Mouse (Mus musculus) myocyte (in vitro differentiated cells): ENCODE measurements around the gene Cgas. TPM values are rescaled to one million over a fixed set of nuclear protein-coding genes. Genes with fewer than 3 reads are reported as not detected.

Source experiments
- H3K27me3 ChIP-seq: one replicate; pipeline ENCODE4 v1.6.1; 2011; ENCODE audit not compliant: control insufficient read depth, insufficient read depth, insufficient read length
- H3K36me3 ChIP-seq: one replicate; pipeline ENCODE4 v1.6.1; 2011; ENCODE audit not compliant: control insufficient read depth, insufficient read depth
- H3K4me2 ChIP-seq: one replicate; pipeline ENCODE4 v1.6.1; 2011; ENCODE audit warnings: low read depth, control low read depth
- H3K4me3 ChIP-seq: one replicate; pipeline ENCODE4 v1.5.1; 2011; ENCODE audit warnings: mild to moderate bottlenecking, control low read depth, moderate library complexity
- H3K79me2 ChIP-seq: one replicate; pipeline ENCODE4 v1.6.1; 2011; ENCODE audit not compliant: control insufficient read depth, insufficient read depth
- H3ac ChIP-seq: one replicate; pipeline ENCODE4 v1.6.1; 2011; ENCODE audit not compliant: control insufficient read depth, insufficient read length
- CEBPB ChIP-seq: IDR thresholded peaks from 2 replicates; pipeline ENCODE4 v1.6.1; 2011; ENCODE audit warnings: mild to moderate bottlenecking, moderate library complexity; ENCODE audit not compliant: poor library complexity, insufficient read depth, severe bottlenecking
- E2F4 ChIP-seq: IDR thresholded peaks from one replicate; pipeline ENCODE4 v1.6.1; 2011; ENCODE audit warnings: mild to moderate bottlenecking, control low read depth, moderate library complexity; ENCODE audit not compliant: insufficient read depth
- MAX ChIP-seq: IDR thresholded peaks from one replicate; pipeline ENCODE4 v1.6.1; 2011; ENCODE audit warnings: low read depth, mild to moderate bottlenecking, control low read depth
- MYOD1 ChIP-seq, 3 experiments: IDR thresholded peaks; one replicate each; pipeline ENCODE4 v1.6.1; 2011; ENCODE audit warnings: control low read depth in 2 of 3, low read depth in 2 of 3, mild to moderate bottlenecking in 2 of 3, moderate library complexity in 1 of 3; ENCODE audit not compliant: insufficient read length in 2 of 3, control insufficient read depth in 1 of 3
- MYOG ChIP-seq, 3 experiments: IDR thresholded peaks; one replicate each; pipeline ENCODE4 v1.6.1; 2011; ENCODE audit warnings: control low read depth in 2 of 3, low read depth in 2 of 3, mild to moderate bottlenecking in 2 of 3; ENCODE audit not compliant: insufficient read length in 2 of 3, control insufficient read depth in 1 of 3, insufficient read depth in 1 of 3
- POLR2A ChIP-seq: IDR thresholded peaks from one replicate; pipeline ENCODE4 v1.6.1; 2011; ENCODE audit warnings: low read depth, mild to moderate bottlenecking, control low read depth, moderate library complexity; ENCODE audit not compliant: insufficient read length
- POLR2AphosphoS2 ChIP-seq: IDR thresholded peaks from one replicate; pipeline ENCODE4 v1.6.1; 2011; ENCODE audit warnings: low read depth, control low read depth; ENCODE audit not compliant: insufficient read length
- REST ChIP-seq: IDR thresholded peaks from one replicate; pipeline ENCODE4 v1.6.1; 2011; ENCODE audit warnings: mild to moderate bottlenecking, control low read depth, moderate library complexity; ENCODE audit not compliant: insufficient read depth, insufficient read length
- SRF ChIP-seq: IDR thresholded peaks from one replicate; pipeline ENCODE4 v1.6.1; 2011; ENCODE audit warnings: low read depth; ENCODE audit not compliant: control insufficient read depth, insufficient read length
- TCF12 ChIP-seq: IDR thresholded peaks from one replicate; pipeline ENCODE4 v1.6.1; 2011; ENCODE audit warnings: mild to moderate bottlenecking, control low read depth; ENCODE audit not compliant: poor library complexity, insufficient read depth, severe bottlenecking
- TCF3 ChIP-seq: IDR thresholded peaks from one replicate; pipeline ENCODE4 v1.6.1; 2011; ENCODE audit warnings: low read depth, control low read depth; ENCODE audit not compliant: insufficient read length
- USF1 ChIP-seq: IDR thresholded peaks from one replicate; pipeline ENCODE4 v1.6.1; 2011; ENCODE audit warnings: low read depth, mild to moderate bottlenecking, control low read depth, moderate library complexity
- polyA plus RNA-seq: library from polyadenylated mRNA; unstranded; fragments of >200 nt; fragmentation: generic; extraction: Trizol; gene quantifications from one replicate; pipeline ENCODE4 v1.2.1, GENCODE M21; 2012; ENCODE audit warnings: missing spikeins

The Cgas gene
- polyA plus RNA-seq, 1 experiment, result 0.56 TPM

GRCm38 (mm10) chr9:78428870-78429432 is 14.1 kb downstream of the Cgas start:
- TF ChIP-seq TCF3, result no peak
- no peak for TF ChIP-seq SRF
- no peak for TF ChIP-seq E2F4
- TF ChIP-seq REST, result no peak
- no peak for TF ChIP-seq TCF12
- no peak for TF ChIP-seq POLR2A
- TF ChIP-seq USF1, result no peak
- no peak for TF ChIP-seq MAX
- TF ChIP-seq CEBPB, result no peak
- TF ChIP-seq MYOD1 (IDR thresholded peaks at IDR 0.05; ENCODE audit: control insufficient read depth in 1 of 3, insufficient read length in 2 of 3, low read depth in 2 of 3), result no peak
- no peak for TF ChIP-seq POLR2AphosphoS2
- no peak for TF ChIP-seq MYOG (IDR thresholded peaks at IDR 0.05; ENCODE audit: control insufficient read depth in 1 of 3, insufficient read depth in 1 of 3, insufficient read length in 2 of 3, low read depth in 2 of 3)
- H3K4me3 ChIP-seq, result no peak overlapping the region

DNA sequence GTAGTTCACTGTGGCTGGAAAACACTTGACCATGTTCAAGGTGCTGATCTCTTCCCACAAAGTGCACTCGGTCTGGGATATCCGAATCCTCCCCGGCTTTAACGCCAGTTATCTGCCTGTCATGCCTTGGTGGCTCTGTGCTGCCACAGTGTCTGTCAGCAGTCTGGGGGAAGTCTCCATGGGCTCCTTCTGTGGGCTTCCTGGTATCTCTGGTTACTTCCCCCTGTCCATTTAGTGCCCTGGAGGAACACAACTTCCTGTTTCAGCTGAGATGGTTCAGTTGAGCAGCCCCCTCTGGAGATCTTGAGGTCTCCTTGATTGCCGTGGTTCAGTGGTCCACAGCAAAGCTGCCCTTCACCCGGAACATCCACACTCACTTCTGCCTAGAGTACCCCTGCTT is 14.9 kb downstream of the Cgas start:
- H3K4me3 ChIP-seq, result no peak overlapping the region
- H3ac ChIP-seq, result no peak overlapping the region
- H3K79me2 ChIP-seq, result no peaks in the 10 kb centered on the region
- H3K27me3 ChIP-seq, result no peaks in the 10 kb centered on the region
- no peak for TF ChIP-seq MYOG (IDR thresholded peaks at IDR 0.05; ENCODE audit: control insufficient read depth in 1 of 3, insufficient read depth in 1 of 3, insufficient read length in 2 of 3, low read depth in 2 of 3)
- TF ChIP-seq TCF3, result no peak
- no peak for TF ChIP-seq REST
- TF ChIP-seq MAX, result no peak
- no peak for TF ChIP-seq POLR2A
- no peak for TF ChIP-seq POLR2AphosphoS2
- no peak for TF ChIP-seq SRF
- no peak for TF ChIP-seq E2F4
- TF ChIP-seq MYOD1 (IDR thresholded peaks at IDR 0.05; ENCODE audit: control insufficient read depth in 1 of 3, insufficient read length in 2 of 3, low read depth in 2 of 3), result no peak
- TF ChIP-seq USF1, result no peak
- H3K36me3 ChIP-seq, result no peaks in the 10 kb centered on the region
- H3K4me2 ChIP-seq, result no peak overlapping the region

More at GRCm38 (mm10) chr9:78428870-78429432, 14.1 kb downstream of the Cgas start:
- Histone ChIP-seq H3K79me2 (no peaks in the 10 kb centered on the region), H3K27me3 (no peaks in the 10 kb centered on the region), H3ac (no peak overlapping the region), H3K4me2 (no peak overlapping the region), H3K36me3 (no peaks in the 10 kb centered on the region)

- Histone ChIP-seq H3K27me3 (no peaks in the 10 kb centered on the region), H3K4me3 (no peak overlapping the region), H3ac (no peak overlapping the region), H3K36me3 (no peaks in the 10 kb centered on the region), H3K4me2 (no peak overlapping the region), H3K79me2 (no peaks in the 10 kb centered on the region)
- TF ChIP-seq USF1 (no peak), MAX (no peak), E2F4 (no peak), TCF3 (no peak), SRF (no peak), MYOG (IDR thresholded peaks at IDR 0.05; ENCODE audit: control insufficient read depth in 1 of 3, insufficient read depth in 1 of 3, insufficient read length in 2 of 3, low read depth in 2 of 3) (no peak), CEBPB (no peak), POLR2A (no peak), TCF12 (no peak), REST (no peak), POLR2AphosphoS2 (no peak), MYOD1 (IDR thresholded peaks at IDR 0.05; ENCODE audit: control insufficient read depth in 1 of 3, insufficient read length in 2 of 3, low read depth in 2 of 3) (no peak)
Observed at GRCm38 (mm10) chr9:78427362-78427781, 15.7 kb downstream of the Cgas start.

GRCm38 (mm10) chr9:78401596-78401995 is 41.4 kb downstream of the Cgas start:
- no peaks in the 10 kb centered on the region for H3K27me3 ChIP-seq
- no peaks in the 10 kb centered on the region for H3K79me2 ChIP-seq
- H3K36me3 ChIP-seq, result no peaks in the 10 kb centered on the region
- no peak overlapping the region for H3K4me3 ChIP-seq
- TF ChIP-seq E2F4, result no peak
- TF ChIP-seq MYOG (IDR thresholded peaks at IDR 0.05; ENCODE audit: control insufficient read depth in 1 of 3, insufficient read depth in 1 of 3, insufficient read length in 2 of 3, low read depth in 2 of 3), result no peak
- TF ChIP-seq TCF12, result no peak
- no peak for TF ChIP-seq MAX
- no peak for TF ChIP-seq MYOD1 (IDR thresholded peaks at IDR 0.05; ENCODE audit: control insufficient read depth in 1 of 3, insufficient read length in 2 of 3, low read depth in 2 of 3)
- H3K4me2 ChIP-seq, result no peak overlapping the region
- no peak overlapping the region for H3ac ChIP-seq

- H3K27me3 ChIP-seq, result no peaks in the 10 kb centered on the region
- H3K4me3 ChIP-seq, result no peak overlapping the region
- no peaks in the 10 kb centered on the region for H3K36me3 ChIP-seq
- H3ac ChIP-seq, result no peak overlapping the region
- TF ChIP-seq USF1 (no peak), CEBPB (no peak), MYOD1 (IDR thresholded peaks at IDR 0.05; ENCODE audit: control insufficient read depth in 1 of 3, insufficient read length in 2 of 3, low read depth in 2 of 3) (no peak), POLR2AphosphoS2 (no peak), REST (no peak), POLR2A (no peak), MAX (no peak), TCF3 (no peak), TCF12 (no peak), E2F4 (no peak), MYOG (IDR thresholded peaks at IDR 0.05; ENCODE audit: control insufficient read depth in 1 of 3, insufficient read depth in 1 of 3, insufficient read length in 2 of 3, low read depth in 2 of 3) (no peak), SRF (no peak)
- H3K4me2 ChIP-seq, result no peak overlapping the region
- H3K79me2 ChIP-seq, result no peaks in the 10 kb centered on the region
Observed at GRCm38 (mm10) chr9:78400570-78400969, 42.5 kb downstream of the Cgas start.
